Mouse (Mus musculus) WW6 (cell line): ENCODE results near the gene Smap1.

Source experiments
- DNase-seq: peaks from one replicate; pipeline ENCODE4 v3.0.0-alpha.2; 2013; ENCODE audit warnings: low read depth, low spot score

Gene Smap1

GRCm38 (mm10) chr1:23920275-23920674 is 1.8 kb downstream of the Smap1 start:
- no peak for DNase-seq

GRCm38 (mm10) chr1:23919086-23919485 is 3.0 kb downstream of the Smap1 start:
- no peak for DNase-seq

- no peak for DNase-seq
These were observed 6.6 kb downstream of the Smap1 start for GRCm38 (mm10) chr1:23915483-23915882.

- no peak for DNase-seq
These were observed 9.1 kb downstream of the Smap1 start for GRCm38 (mm10) chr1:23912988-23913387.

GRCm38 (mm10) chr1:23906082-23906481 is 16.0 kb downstream of the Smap1 start:
- DNase-seq, result no peak

GRCm38 (mm10) chr1:23903340-23903739 is 18.8 kb downstream of the Smap1 start:
- no peak for DNase-seq

- no peak for DNase-seq
These were observed 19.4 kb downstream of the Smap1 start for GRCm38 (mm10) chr1:23902736-23903135.

GRCm38 (mm10) chr1:23899647-23900020 is 22.5 kb downstream of the Smap1 start:
- no peak for DNase-seq

GRCm38 (mm10) chr1:23899020-23899646 is 23.0 kb downstream of the Smap1 start:
- no peak for DNase-seq

GRCm38 (mm10) chr1:23892072-23892471 is 30.0 kb downstream of the Smap1 start:
- no peak for DNase-seq

- no peak for DNase-seq
These were observed 37.2 kb downstream of the Smap1 start for GRCm38 (mm10) chr1:23884914-23885313.

GRCm38 (mm10) chr1:23884087-23884668 is 37.9 kb downstream of the Smap1 start:
- no peak for DNase-seq

- DNase-seq, result no peak
These were observed 39.4 kb downstream of the Smap1 start for GRCm38 (mm10) chr1:23882681-23883080.

GRCm38 (mm10) chr1:23872194-23872593 is 49.9 kb downstream of the Smap1 start:
- no peak for DNase-seq

GRCm38 (mm10) chr1:23867350-23867862 is 54.7 kb downstream of the Smap1 start:
- DNase-seq, result no peak

- no peak for DNase-seq
These were observed 56.6 kb downstream of the Smap1 start for GRCm38 (mm10) chr1:23865566-23865965.

- no peak for DNase-seq
These were observed 61.2 kb downstream of the Smap1 start for GRCm38 (mm10) chr1:23860944-23861343.

GRCm38 (mm10) chr1:23855623-23856022 is 66.5 kb downstream of the Smap1 start:
- DNase-seq, result no peak

- no peak for DNase-seq
These were observed 76.0 kb downstream of the Smap1 start for GRCm38 (mm10) chr1:23846044-23846680.

- no peak for DNase-seq
These were observed 77.1 kb downstream of the Smap1 start for GRCm38 (mm10) chr1:23845007-23845406.

GRCm38 (mm10) chr1:23843790-23844189 is 78.3 kb downstream of the Smap1 start:
- DNase-seq, result no peak

GRCm38 (mm10) chr1:23842629-23843028 is 79.5 kb downstream of the Smap1 start:
- no peak for DNase-seq

GRCm38 (mm10) chr1:23840924-23841323 is 81.2 kb downstream of the Smap1 start:
- no peak for DNase-seq
